Mouse (Mus musculus) intestine, postnatal 0 days (tissue): ENCODE measurements at regions not wholly inside any gene's neighbourhood (a gene's known extent, or its start where the extent isn't known, plus 50 kb on each side); places are given as distances from the start of the nearest gene placed in this dataset.

Experiments used
- ATAC-seq: fragments of 200-750 bp; cut with Nextera tagmentation; 2 replicates; pipeline ENCODE4 v1.8.0; 2017; ENCODE audit warnings: mild to moderate bottlenecking, moderate TSS enrichment, moderate library complexity
- H3K27ac ChIP-seq: fragments of 300-500 bp; sonication (generic); 2 replicates; pipeline ENCODE4 v1.5.1; 2014; ENCODE audit warnings: mild to moderate bottlenecking, low read depth, low read length, moderate library complexity
- H3K27me3 ChIP-seq: fragments of 300-500 bp; sonication (generic); replicated peaks from 2 replicates; pipeline ENCODE4 v1.6.1; 2014; ENCODE audit warnings: low read length, mixed read lengths; ENCODE audit not compliant: control insufficient read depth, insufficient read depth
- H3K36me3 ChIP-seq: fragments of 300-500 bp; sonication (generic); 2 replicates; pipeline ENCODE4 v1.6.1; 2014; ENCODE audit warnings: mild to moderate bottlenecking, moderate library complexity; ENCODE audit not compliant: control insufficient read depth, insufficient read depth
- H3K4me1 ChIP-seq: fragments of 300-500 bp; sonication (generic); replicated peaks from 2 replicates; pipeline ENCODE4 v1.6.1; 2014; ENCODE audit warnings: antibody characterized with exemption, low read length, mixed read lengths; ENCODE audit not compliant: control insufficient read depth, insufficient read depth
- H3K4me2 ChIP-seq: fragments of 300-500 bp; sonication (generic); replicated peaks from 2 replicates; pipeline ENCODE4 v1.6.1; 2014; ENCODE audit warnings: low read depth, mild to moderate bottlenecking, moderate library complexity
- H3K4me3 ChIP-seq: fragments of 300-500 bp; sonication (generic); 2 replicates; pipeline ENCODE4 v1.5.1; 2014; ENCODE audit warnings: low read depth, low read length
- H3K9ac ChIP-seq: fragments of 300-500 bp; sonication (generic); 2 replicates; pipeline ENCODE4 v1.6.1; 2014; ENCODE audit warnings: mild to moderate bottlenecking, low read depth, low read length
- H3K9me3 ChIP-seq: fragments of 300-500 bp; sonication (generic); 2 replicates; pipeline ENCODE4 v1.6.1; 2016; ENCODE audit warnings: mixed run types; ENCODE audit not compliant: control insufficient read depth
- CTCF ChIP-seq: sonication (generic); IDR thresholded peaks from 2 replicates; pipeline ENCODE4 v1.5.1; 2016; ENCODE audit warnings: low read depth, mild to moderate bottlenecking, control low read depth, antibody characterized with exemption, moderate library complexity
- WGBS: fragments of 180-500 bp; shearing (Covaris S2); extraction: QIAGEN DNeasy Blood & Tissue Kit; methylation state at CpG from one replicate; pipeline ENCODE4 v1.1.7; 2014; 5-methylcytosine and 5-hydroxymethylcytosine counted together

DNA sequence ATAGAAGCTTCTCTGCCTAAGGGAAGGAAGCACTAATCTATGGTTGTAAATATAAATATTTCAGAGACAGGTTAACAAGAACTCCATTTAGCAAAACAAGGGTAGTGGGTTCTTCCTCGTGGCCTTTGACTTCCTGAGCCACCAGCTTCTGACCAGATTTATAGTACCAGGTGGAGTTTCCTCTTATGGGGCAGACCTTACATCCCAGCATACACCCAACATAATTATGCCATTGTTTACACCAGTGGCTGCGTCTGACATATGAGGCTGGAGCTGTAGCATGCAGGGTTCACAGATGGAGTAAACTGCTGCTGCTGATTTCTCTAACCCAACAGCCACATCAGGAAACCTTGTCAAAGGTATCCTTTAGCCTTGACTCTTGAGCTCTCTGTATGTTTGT is 75.5 kb downstream of the Trib2 start:
- H3K36me3 ChIP-seq: no peaks in the 10 kb centered on the region
- H3K9ac ChIP-seq: no peak overlapping the region
- TF ChIP-seq CTCF: no peak
- no peaks in the 10 kb centered on the region for H3K9me3 ChIP-seq
- H3K4me3 ChIP-seq: no peak overlapping the region
- WGBS: 57% methylated on average over 2 of the region's 2 CpGs
- H3K27ac ChIP-seq: no peak overlapping the region
- no peaks in the 10 kb centered on the region for H3K27me3 ChIP-seq
- H3K4me2 ChIP-seq: no peak overlapping the region
- H3K4me1 ChIP-seq: no peaks in the 10 kb centered on the region
- ATAC-seq: no peak

DNA sequence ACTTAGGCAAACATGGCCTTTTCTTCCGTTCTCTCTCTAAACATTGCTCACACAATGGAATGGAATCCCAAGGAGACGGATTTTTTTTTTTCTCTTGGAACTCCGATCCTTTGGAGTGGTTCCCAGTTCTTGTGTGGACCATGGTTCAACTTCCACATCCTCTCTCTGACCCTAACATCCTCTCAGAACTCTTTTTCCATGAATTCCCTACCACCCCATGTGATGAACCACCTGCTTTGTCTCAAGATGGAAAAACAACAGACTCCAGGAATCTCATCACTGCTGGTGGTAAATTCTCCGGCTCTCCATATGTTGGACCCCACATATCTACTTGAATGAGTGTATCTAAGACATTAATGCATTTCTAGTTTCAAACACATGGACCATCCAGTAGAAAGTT is 77.7 kb downstream of the Trib2 start:
- TF ChIP-seq CTCF: no peak
- 26% methylated on average over 4 of the region's 4 CpGs for WGBS
- no peak overlapping the region for H3K4me2 ChIP-seq
- no peak overlapping the region for H3K27ac ChIP-seq
- H3K9ac ChIP-seq: no peak overlapping the region
- no peaks in the 10 kb centered on the region for H3K9me3 ChIP-seq
- no peak overlapping the region for H3K4me3 ChIP-seq
- H3K27me3 ChIP-seq: no peaks in the 10 kb centered on the region
- ATAC-seq: no peak
- H3K4me1 ChIP-seq: no peaks in the 10 kb centered on the region
- no peaks in the 10 kb centered on the region for H3K36me3 ChIP-seq

DNA sequence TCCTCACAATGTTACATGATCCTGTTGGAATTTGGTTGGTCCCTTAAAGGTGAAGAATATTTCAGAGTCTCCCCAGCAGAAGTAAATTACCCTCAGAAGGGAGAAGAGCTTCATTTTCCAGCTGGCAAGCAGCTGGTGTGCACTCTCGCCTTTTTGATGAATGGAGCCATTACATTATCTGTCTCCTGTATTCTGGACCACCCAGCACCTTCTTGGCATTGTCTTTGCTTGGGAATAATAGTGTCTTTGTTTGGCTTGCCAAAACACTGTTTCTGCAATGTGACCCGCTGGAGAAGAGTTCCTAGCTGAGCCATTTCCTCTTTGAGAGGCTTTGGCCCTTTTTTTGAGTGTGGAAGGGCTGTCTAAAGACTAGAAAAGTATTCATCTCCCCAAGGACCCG is 85.5 kb downstream of the Trib2 start:
- H3K4me2 ChIP-seq: no peak overlapping the region
- H3K27ac ChIP-seq: no peak overlapping the region
- 46% methylated on average over 3 of the region's 3 CpGs for WGBS
- no peak for ATAC-seq
- no peak overlapping the region for H3K9ac ChIP-seq
- no peak overlapping the region for H3K4me3 ChIP-seq
- H3K36me3 ChIP-seq: no peaks in the 10 kb centered on the region
- H3K4me1 ChIP-seq: no peaks in the 10 kb centered on the region
- TF ChIP-seq CTCF: no peak
- H3K27me3 ChIP-seq: no peaks in the 10 kb centered on the region
- no peaks in the 10 kb centered on the region for H3K9me3 ChIP-seq

DNA sequence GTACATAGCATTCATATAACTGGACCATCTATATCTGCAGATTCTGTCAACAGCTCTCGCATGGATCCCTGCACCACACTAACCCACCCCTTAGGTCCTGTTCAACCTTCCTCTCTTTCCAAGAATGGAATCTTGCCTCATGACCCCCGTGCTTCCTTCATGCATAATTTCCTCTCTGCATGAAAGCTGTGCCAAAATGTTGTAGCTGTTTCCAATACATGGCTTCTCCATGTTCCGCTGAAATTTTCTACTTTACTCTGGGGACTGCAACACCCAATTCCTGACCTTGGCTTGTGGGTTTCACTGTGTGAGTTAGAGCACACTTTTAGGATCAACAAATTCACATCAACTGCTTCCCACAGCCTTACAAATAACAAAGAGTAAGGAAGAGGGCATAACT is 87.0 kb downstream of the Trib2 start:
- no peaks in the 10 kb centered on the region for H3K9me3 ChIP-seq
- H3K4me2 ChIP-seq: no peak overlapping the region
- no peaks in the 10 kb centered on the region for H3K27me3 ChIP-seq
- H3K27ac ChIP-seq: no peak overlapping the region
- no peak overlapping the region for H3K4me3 ChIP-seq
- H3K9ac ChIP-seq: no peak overlapping the region
- 66% methylated on average over 3 of the region's 3 CpGs for WGBS
- TF ChIP-seq CTCF: no peak
- no peaks in the 10 kb centered on the region for H3K36me3 ChIP-seq
- no peak for ATAC-seq
- no peaks in the 10 kb centered on the region for H3K4me1 ChIP-seq

- Histone ChIP-seq H3K36me3 (no peaks in the 10 kb centered on the region), H3K9me3 (no peaks in the 10 kb centered on the region), H3K4me2 (no peak overlapping the region), H3K9ac (no peak overlapping the region), H3K4me3 (no peak overlapping the region), H3K4me1 (no peaks in the 10 kb centered on the region), H3K27me3 (no peaks in the 10 kb centered on the region), H3K27ac (no peak overlapping the region)
- 74% methylated on average over 6 of the region's 6 CpGs for WGBS
- no peak for TF ChIP-seq CTCF
- no peak for ATAC-seq
Measured at GRCm38 (mm10) chr12:15723529-15723928, 93.2 kb downstream of the Trib2 start.

GRCm38 (mm10) chr12:15722161-15722560 is 94.6 kb downstream of the Trib2 start:
- no peak overlapping the region for H3K9ac ChIP-seq
- WGBS: 84% methylated on average over 2 of the region's 2 CpGs
- H3K4me2 ChIP-seq: no peak overlapping the region
- no peaks in the 10 kb centered on the region for H3K36me3 ChIP-seq
- no peak for ATAC-seq
- no peaks in the 10 kb centered on the region for H3K4me1 ChIP-seq
- no peak overlapping the region for H3K27ac ChIP-seq
- no peaks in the 10 kb centered on the region for H3K9me3 ChIP-seq
- TF ChIP-seq CTCF: no peak
- no peaks in the 10 kb centered on the region for H3K27me3 ChIP-seq
- H3K4me3 ChIP-seq: no peak overlapping the region

DNA sequence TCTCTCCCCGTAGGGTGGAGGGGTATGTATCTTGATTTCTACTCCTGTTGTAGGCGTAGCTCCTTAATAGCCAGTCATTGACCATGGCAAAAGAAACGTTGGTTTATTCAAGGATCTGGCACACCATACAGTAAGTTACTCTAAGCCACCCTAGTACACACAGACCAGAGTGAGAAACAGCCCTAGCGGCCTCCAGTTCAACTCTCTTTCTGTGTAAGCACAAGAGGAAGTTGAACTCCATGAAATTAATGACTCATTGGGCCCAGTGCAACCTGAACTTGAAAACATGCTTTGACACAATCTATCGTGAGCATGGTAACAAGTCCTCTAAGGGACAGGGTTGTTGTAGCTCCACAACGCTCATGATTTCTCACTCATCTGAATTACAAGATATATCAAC is 96.6 kb downstream of the Trib2 start:
- WGBS: 82% methylated on average over 6 of the region's 6 CpGs

More for the DNA sequence above, 96.6 kb downstream of the Trib2 start:
- no peaks in the 10 kb centered on the region for H3K9me3 ChIP-seq
- H3K4me2 ChIP-seq: no peak overlapping the region
- no peaks in the 10 kb centered on the region for H3K4me1 ChIP-seq
- no peak for TF ChIP-seq CTCF
- no peak overlapping the region for H3K9ac ChIP-seq
- no peak overlapping the region for H3K4me3 ChIP-seq
- H3K36me3 ChIP-seq: no peaks in the 10 kb centered on the region
- no peak overlapping the region for H3K27ac ChIP-seq
- ATAC-seq: no peak
- no peaks in the 10 kb centered on the region for H3K27me3 ChIP-seq
